Mouse (Mus musculus) megakaryocyte, embryonic 14.5 days (primary cell): ENCODE measurements around the gene H1foo.

Experiments used
- FLI1 ChIP-seq: IDR thresholded peaks from 2 replicates; pipeline ENCODE4 v1.6.1; 2012; ENCODE audit warnings: low read length, inconsistent platforms, mixed read lengths
- GATA1 ChIP-seq: IDR thresholded peaks from 3 replicates; pipeline ENCODE4 v1.6.1; 2012; ENCODE audit warnings: mixed read lengths, low read length, inconsistent platforms, borderline replicate concordance

- TF ChIP-seq GATA1 (no peak), FLI1 (no peak)
These were observed 33.9 kb downstream of the H1foo start for GRCm38 (mm10) chr6:115978596-115978995.
